Mouse (Mus musculus): ENCODE measurements around the gene Bfsp2. TPM values are rescaled to one million over a fixed set of nuclear protein-coding genes. Genes with fewer than 3 reads are reported as not detected.

Bfsp2 gene
- polyA plus RNA-seq, 1 experiment from 2014 or later, result 3.1 TPM

- DNase-seq (ENCODE audit: low spot score), result peak; percentile 83
These were observed 96.0 kb downstream of the Bfsp2 start for GRCm38 (mm10) chr9:103384141-103384796.

DNA sequence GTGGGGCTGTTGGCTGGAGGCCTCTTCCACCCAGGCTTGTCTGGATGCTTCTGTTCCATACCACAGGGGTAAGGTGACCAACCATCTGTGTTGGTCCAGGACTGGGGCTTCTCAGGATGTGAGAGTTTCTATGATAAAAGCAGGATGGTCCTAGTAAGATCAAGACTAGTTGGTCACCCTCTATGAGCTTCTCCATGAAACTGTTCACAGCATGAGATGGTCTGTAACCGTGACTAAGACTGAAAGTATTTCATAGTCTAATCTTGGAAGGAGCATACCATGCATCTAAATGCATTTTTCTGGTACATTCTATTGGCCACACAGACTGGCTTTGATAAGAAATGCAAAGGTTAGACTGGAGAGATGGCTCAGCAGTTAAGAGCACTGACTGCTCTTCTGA lies 96.6 kb downstream of the Bfsp2 start:
- DNase-seq (ENCODE audit: low spot score), result no peak

- DNase-seq (ENCODE audit: low spot score), result no peak
These were observed 97.2 kb downstream of the Bfsp2 start for GRCm38 (mm10) chr9:103382989-103383388.

DNA sequence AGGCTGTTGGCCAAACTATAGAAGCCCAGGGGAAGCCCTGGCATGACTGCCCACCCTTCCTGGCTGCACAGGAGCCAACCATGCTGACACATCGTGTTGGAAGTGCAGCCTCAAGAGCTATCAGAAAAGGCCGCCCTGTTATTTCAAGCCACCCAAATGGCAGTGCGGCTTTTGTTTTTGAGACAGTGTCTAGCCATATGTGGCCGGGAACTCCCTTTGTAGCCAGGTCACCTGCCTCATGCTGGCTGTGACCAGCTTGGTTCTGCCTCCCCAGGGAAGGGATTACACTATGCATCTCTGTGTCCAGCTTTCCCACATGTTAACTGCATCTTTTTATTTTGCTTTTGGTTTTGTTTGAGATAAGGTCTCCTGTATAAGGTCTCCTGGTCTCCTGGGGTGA lies 99.7 kb downstream of the Bfsp2 start:
- DNase-seq (ENCODE audit: low spot score), result no peak

- DNase-seq (ENCODE audit: low spot score), result no peak
These were observed 101.0 kb downstream of the Bfsp2 start for GRCm38 (mm10) chr9:103379199-103379598.

DNA sequence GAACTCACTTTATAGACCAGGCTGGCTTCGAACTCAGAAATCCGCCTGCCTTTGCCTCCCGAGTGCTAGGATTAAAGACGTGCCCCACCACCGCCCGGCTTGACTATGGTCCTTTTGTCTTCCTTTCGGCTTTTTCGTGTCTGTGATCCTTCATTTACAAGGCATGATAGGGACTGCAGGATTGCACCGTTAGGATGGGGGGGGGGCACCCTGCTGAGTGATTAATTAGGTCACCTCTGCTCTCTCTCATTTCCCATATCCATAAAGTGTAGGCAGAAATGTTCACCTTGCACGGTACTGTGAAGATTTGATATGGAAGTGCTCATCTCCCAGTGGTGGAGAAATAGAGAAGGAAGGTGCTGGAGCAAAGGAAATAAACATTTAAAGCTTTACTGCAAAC lies 101.5 kb downstream of the Bfsp2 start:
- DNase-seq (ENCODE audit: low spot score), result no peak

GRCm38 (mm10) chr9:103376346-103377320 lies 103.6 kb downstream of the Bfsp2 start:
- DNase-seq (ENCODE audit: low spot score), result no peak

Other genes starting within 250 kb of the Bfsp2 start
- gene Trf, start 250.0 kb downstream of the Bfsp2 start, polyA plus RNA-seq (2015; fragmentation: Nextera tagmentation; extraction: Ambion mirVana), result 42.7 and 46.7 TPM in 2 replicates
- gene 1300017J02Rik, start 175.3 kb downstream of the Bfsp2 start, polyA plus RNA-seq (2015; fragmentation: Nextera tagmentation; extraction: Ambion mirVana), result 1.5 and 2.9 TPM in 2 replicates
- 65.6 and 72.7 TPM in 2 replicates for gene Topbp1, start 175.2 kb downstream of the Bfsp2 start, polyA plus RNA-seq (2015; fragmentation: Nextera tagmentation; extraction: Ambion mirVana)
- gene Cdv3, start 114.6 kb downstream of the Bfsp2 start, polyA plus RNA-seq (2015; fragmentation: Nextera tagmentation; extraction: Ambion mirVana), result 129 TPM in 2 replicates